Mouse (Mus musculus) G1E (cell line): ENCODE measurements around the gene Coq4.

Experiments used
- CTCF ChIP-seq: IDR thresholded peaks from 2 replicates; pipeline ENCODE4 v1.5.1; 2012; ENCODE audit warnings: low read depth, low read length, inconsistent platforms, mixed read lengths
- GATA1 ChIP-seq: IDR thresholded peaks from 2 replicates; pipeline ENCODE4 v1.6.1; 2012; ENCODE audit warnings: borderline replicate concordance, low read length, inconsistent platforms, mixed read lengths
- POLR2AphosphoS5 ChIP-seq: IDR thresholded peaks from 2 replicates; pipeline ENCODE4 v1.6.1; 2012; ENCODE audit warnings: low read depth, low read length, inconsistent platforms; ENCODE audit not compliant: insufficient replicate concordance
- TAL1 ChIP-seq: conservative IDR thresholded peaks from 2 replicates; pipeline ENCODE4 v1.6.1; 2012; ENCODE audit warnings: low read depth, low read length, inconsistent platforms, mixed read lengths

- TF ChIP-seq CTCF (no peak), GATA1 (no peak), POLR2AphosphoS5 (no peak), TAL1 (no peak)
Measured at GRCm38 (mm10) chr2:29767976-29768709, 19.1 kb upstream of the Coq4 start.
